Mouse (Mus musculus): ENCODE data around the gene Wdr45b.
"Not testable (repeated sequence)": the region's sequence is repeated elsewhere in the genome, so short reads cannot be mapped to it uniquely, and the experiment has no call there.

The Wdr45b gene

DNA sequence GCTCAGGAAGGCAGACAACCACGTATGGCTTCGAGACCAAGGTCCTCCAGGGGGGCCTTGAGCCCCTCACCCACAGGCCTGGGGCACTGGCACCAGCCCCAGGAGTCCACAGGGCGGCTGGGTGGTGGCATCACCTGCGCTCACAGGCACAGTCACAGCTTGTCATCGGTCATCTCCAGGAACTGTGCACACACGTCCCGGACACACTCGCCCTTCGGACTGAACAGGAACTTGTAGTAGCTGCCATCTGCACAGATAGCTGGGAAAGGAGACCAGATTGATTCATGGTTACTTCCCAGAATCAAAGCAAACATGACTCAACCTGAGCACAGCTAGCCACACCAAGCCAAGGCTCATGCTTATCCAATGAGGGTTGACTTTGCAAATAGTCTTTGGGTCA lies 26.0 kb downstream of the Wdr45b start:
- DNase-seq (ENCODE audit: extremely low spot score): no peak

GRCm38 (mm10) chr11:121326681-121327080 lies 27.6 kb downstream of the Wdr45b start:
- no peak for DNase-seq (ENCODE audit: extremely low spot score)

GRCm38 (mm10) chr11:121326034-121326433 lies 28.2 kb downstream of the Wdr45b start:
- DNase-seq (ENCODE audit: extremely low spot score): no peak

DNA sequence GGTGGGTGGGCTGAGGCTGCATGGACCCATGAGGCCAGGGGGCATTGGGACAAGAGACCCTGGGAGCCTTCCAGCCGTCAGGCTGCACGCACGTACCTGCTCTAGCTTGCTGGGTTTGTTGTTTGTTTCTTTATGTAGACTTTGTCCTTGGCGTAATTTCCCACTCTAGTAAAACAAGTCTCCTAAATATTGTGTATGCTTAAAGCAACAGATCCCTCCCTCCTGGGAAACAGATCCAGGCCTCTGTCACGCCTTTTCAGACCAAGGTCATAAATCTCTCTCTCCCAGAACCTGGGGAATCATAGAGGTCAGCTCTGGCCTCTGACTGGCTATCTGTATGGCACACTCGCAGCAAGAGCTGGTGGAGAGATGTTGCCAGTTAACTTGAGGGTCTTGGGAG lies 46.5 kb downstream of the Wdr45b start:
- not testable (repeated sequence) for DNase-seq (ENCODE audit: extremely low spot score)

GRCm38 (mm10) chr11:121306608-121307007 lies 47.6 kb downstream of the Wdr45b start:
- no peak for DNase-seq (ENCODE audit: extremely low spot score)

GRCm38 (mm10) chr11:121305371-121305770 lies 48.9 kb downstream of the Wdr45b start:
- no peak for DNase-seq (ENCODE audit: extremely low spot score)

DNA sequence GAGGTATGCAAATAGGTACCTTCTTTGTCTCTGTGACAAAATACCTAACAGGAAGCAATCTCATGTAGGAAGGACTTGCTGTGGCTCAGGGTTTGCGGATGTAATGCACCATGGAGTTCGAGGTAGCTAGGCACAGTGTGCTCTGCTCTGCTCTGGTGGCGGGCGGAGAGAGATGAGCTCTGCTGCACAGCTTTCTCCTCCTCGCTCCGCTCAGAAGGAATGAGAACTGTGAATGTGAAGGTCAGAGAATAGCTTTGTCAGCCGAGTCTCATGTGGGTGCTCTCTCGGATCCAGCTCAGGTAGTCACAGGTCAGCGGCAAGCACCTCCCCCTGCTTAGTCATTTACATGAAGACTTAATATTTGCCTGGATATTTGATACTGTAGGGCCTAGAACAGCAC lies 54.0 kb downstream of the Wdr45b start:
- DNase-seq (ENCODE audit: extremely low spot score): no peak

GRCm38 (mm10) chr11:121298493-121298892 lies 55.8 kb downstream of the Wdr45b start:
- DNase-seq (ENCODE audit: extremely low spot score): no peak

GRCm38 (mm10) chr11:121294771-121295170 lies 59.5 kb downstream of the Wdr45b start:
- no peak for DNase-seq (ENCODE audit: extremely low spot score)

DNA sequence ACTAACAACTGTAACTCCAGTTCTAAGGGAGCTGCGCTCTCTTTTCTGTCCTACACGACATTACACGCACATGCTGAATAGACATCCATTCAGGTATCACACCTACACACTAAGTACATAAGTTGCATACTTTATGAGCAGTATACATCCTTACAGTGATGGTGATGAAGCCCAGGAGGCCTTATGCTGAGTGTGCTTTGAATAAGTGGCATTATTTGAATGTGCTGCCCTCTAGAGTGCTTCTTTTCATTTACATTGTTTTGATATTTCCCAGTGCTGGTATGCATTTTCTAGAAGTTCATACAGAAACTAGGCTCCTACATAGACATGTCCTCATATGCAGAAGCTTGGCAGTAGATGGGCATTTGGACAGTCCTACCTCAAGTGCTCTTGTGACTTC lies 64.4 kb downstream of the Wdr45b start:
- no peak for DNase-seq (ENCODE audit: extremely low spot score)

- DNase-seq (ENCODE audit: extremely low spot score): no peak
These were observed 71.3 kb downstream of the Wdr45b start for GRCm38 (mm10) chr11:121282911-121283310.

GRCm38 (mm10) chr11:121278011-121278410 lies 76.2 kb downstream of the Wdr45b start:
- DNase-seq (ENCODE audit: extremely low spot score): no peak

GRCm38 (mm10) chr11:121277516-121277915 lies 76.7 kb downstream of the Wdr45b start:
- no peak for DNase-seq (ENCODE audit: extremely low spot score)

Measured in embryo, embryonic 9.5 days (tissue).